Mouse (Mus musculus): Measurements from ENCODE around the gene Naip5. TPM values are rescaled to one million over a fixed set of nuclear protein-coding genes. Genes with fewer than 3 reads are reported as not detected.
"Not testable (repeated sequence)": the region's sequence is repeated elsewhere in the genome, so short reads cannot be mapped to it uniquely, and the experiment has no call there.

The Naip5 gene
- total and polyA plus RNA-seq, 2 experiments, result 0.59 to 1.3 TPM

- Histone ChIP-seq H3K9ac (ENCODE audit: low read depth, low read length) (no peak overlapping the region), H3K27me3 (ENCODE audit: control insufficient read depth, insufficient read depth, low read length) (no peaks in the 10 kb centered on the region), H3K36me3 (ENCODE audit: control insufficient read depth, insufficient read depth, low read length) (no peaks in the 10 kb centered on the region), H3K4me1 (ENCODE audit: control insufficient read depth, insufficient read depth, low read length) (no peaks in the 10 kb centered on the region), H3K79me2 (ENCODE audit: control insufficient read depth, insufficient read depth, low read length) (no peaks in the 10 kb centered on the region), H3K4me3 (ENCODE audit: insufficient read depth, low read depth, low read length) (no peak overlapping the region), H3K27ac (replicated peaks; ENCODE audit: insufficient read depth, low read depth, low read length) (no peak overlapping the region)
- DNase-seq (ENCODE audit: extremely low read depth, low read depth, low spot score), result no peak
- TF ChIP-seq POLR2A (IDR thresholded peaks at IDR 0.05; ENCODE audit: extremely low read depth, insufficient read depth, low read length), result no peak
- TF ChIP-seq CTCF (IDR thresholded peaks at IDR 0.05; ENCODE audit: low read depth, low read length), result no peak
These were observed 2.4 kb downstream of the Naip5 start for GRCm38 (mm10) chr13:100243702-100244101.

DNA sequence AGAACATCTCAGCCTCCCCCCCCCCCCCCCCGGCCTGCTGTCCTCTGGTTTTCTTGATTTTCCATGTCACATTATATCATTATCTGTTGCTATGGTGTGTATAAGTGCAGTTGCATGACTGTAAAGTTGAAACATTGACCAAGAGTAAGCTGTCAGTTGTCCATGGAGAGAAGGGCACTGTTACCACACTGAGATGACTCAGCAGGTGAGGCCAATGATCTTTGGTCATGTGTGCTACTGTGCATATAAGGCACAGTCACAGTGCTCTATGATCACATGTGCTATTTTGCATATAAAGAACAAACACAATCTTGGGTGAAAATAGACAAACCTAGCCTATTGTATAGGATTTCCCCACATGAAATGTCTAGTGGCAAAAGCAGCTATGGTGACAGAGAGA, 32.4 kb downstream of the Naip5 start:
- not testable (repeated sequence) for H3K4me3 ChIP-seq (ENCODE audit: insufficient read depth, low read depth, low read length); H3K79me2 ChIP-seq (ENCODE audit: control insufficient read depth, insufficient read depth, low read length); H3K27me3 ChIP-seq (ENCODE audit: control insufficient read depth, insufficient read depth, low read length); H3K9ac ChIP-seq (ENCODE audit: low read depth, low read length); H3K27ac ChIP-seq (replicated peaks; ENCODE audit: insufficient read depth, low read depth, low read length); H3K36me3 ChIP-seq (ENCODE audit: control insufficient read depth, insufficient read depth, low read length); DNase-seq (ENCODE audit: extremely low read depth, low read depth, low spot score); H3K4me1 ChIP-seq (ENCODE audit: control insufficient read depth, insufficient read depth, low read length)
- WGBS, result 76% methylated on average over 1 of the region's 1 CpGs

GRCm38 (mm10) chr13:100210540-100210939, 35.6 kb downstream of the Naip5 start:
- 26% methylated on average over 8 of the region's 8 CpGs for WGBS
- peak; percentile 22 for DNase-seq (ENCODE audit: extremely low read depth, low read depth, low spot score)
- H3K36me3 ChIP-seq (ENCODE audit: control insufficient read depth, insufficient read depth, low read length), result no peaks in the 10 kb centered on the region
- no peak for TF ChIP-seq CTCF (IDR thresholded peaks at IDR 0.05; ENCODE audit: low read depth, low read length)
- TF ChIP-seq POLR2A (IDR thresholded peaks at IDR 0.05; ENCODE audit: extremely low read depth, insufficient read depth, low read length), result no peak
- no peaks in the 10 kb centered on the region for H3K4me1 ChIP-seq (ENCODE audit: control insufficient read depth, insufficient read depth, low read length)
- no peaks in the 10 kb centered on the region for H3K27me3 ChIP-seq (ENCODE audit: control insufficient read depth, insufficient read depth, low read length)
- no peak overlapping the region for H3K27ac ChIP-seq (replicated peaks; ENCODE audit: insufficient read depth, low read depth, low read length)
- H3K4me3 ChIP-seq (ENCODE audit: insufficient read depth, low read depth, low read length), result no peak overlapping the region
- no peaks in the 10 kb centered on the region for H3K79me2 ChIP-seq (ENCODE audit: control insufficient read depth, insufficient read depth, low read length)
- H3K9ac ChIP-seq (ENCODE audit: low read depth, low read length), result no peak overlapping the region

- DNase-seq (ENCODE audit: extremely low read depth, low read depth, low spot score), result peak; percentile 13
- WGBS, result 31% methylated on average over 1 of the region's 1 CpGs
- no peak for TF ChIP-seq CTCF (IDR thresholded peaks at IDR 0.05; ENCODE audit: low read depth, low read length)
- no peak for TF ChIP-seq POLR2A (IDR thresholded peaks at IDR 0.05; ENCODE audit: extremely low read depth, insufficient read depth, low read length)
- no peak overlapping the region for H3K4me3 ChIP-seq (ENCODE audit: insufficient read depth, low read depth, low read length)
- H3K9ac ChIP-seq (ENCODE audit: low read depth, low read length), result no peak overlapping the region
- no peaks in the 10 kb centered on the region for H3K79me2 ChIP-seq (ENCODE audit: control insufficient read depth, insufficient read depth, low read length)
- H3K4me1 ChIP-seq (ENCODE audit: control insufficient read depth, insufficient read depth, low read length), result no peaks in the 10 kb centered on the region
- H3K36me3 ChIP-seq (ENCODE audit: control insufficient read depth, insufficient read depth, low read length), result no peaks in the 10 kb centered on the region
- H3K27me3 ChIP-seq (ENCODE audit: control insufficient read depth, insufficient read depth, low read length), result no peaks in the 10 kb centered on the region
- no peak overlapping the region for H3K27ac ChIP-seq (replicated peaks; ENCODE audit: insufficient read depth, low read depth, low read length)
These were observed 42.8 kb downstream of the Naip5 start for GRCm38 (mm10) chr13:100203319-100203718.

GRCm38 (mm10) chr13:100201659-100202333, 44.3 kb downstream of the Naip5 start, which contains the start of gene Naip2:
Gene Naip2 (minus strand): TSS chr13:100202092.
- 14% methylated on average over 3 of the region's 3 CpGs for WGBS
- peak; percentile 59 for DNase-seq (ENCODE audit: extremely low read depth, low read depth, low spot score)
- H3K27me3 ChIP-seq (ENCODE audit: control insufficient read depth, insufficient read depth, low read length); H3K36me3 ChIP-seq (ENCODE audit: control insufficient read depth, insufficient read depth, low read length); H3K4me1 ChIP-seq (ENCODE audit: control insufficient read depth, insufficient read depth, low read length); H3K79me2 ChIP-seq (ENCODE audit: control insufficient read depth, insufficient read depth, low read length): not testable (repeated sequence)
- Histone ChIP-seq H3K9ac (ENCODE audit: low read depth, low read length) (peak within 1 kb of the TSS; percentile 42; the same call in 1 of the 2 replicates), H3K4me3 (ENCODE audit: insufficient read depth, low read depth, low read length) (peak within 1 kb of the TSS; percentile 4), H3K27ac (replicated peaks; ENCODE audit: insufficient read depth, low read depth, low read length) (peak within 1 kb of the TSS; percentile 1; the same call in 1 of the 2 replicates)

DNA sequence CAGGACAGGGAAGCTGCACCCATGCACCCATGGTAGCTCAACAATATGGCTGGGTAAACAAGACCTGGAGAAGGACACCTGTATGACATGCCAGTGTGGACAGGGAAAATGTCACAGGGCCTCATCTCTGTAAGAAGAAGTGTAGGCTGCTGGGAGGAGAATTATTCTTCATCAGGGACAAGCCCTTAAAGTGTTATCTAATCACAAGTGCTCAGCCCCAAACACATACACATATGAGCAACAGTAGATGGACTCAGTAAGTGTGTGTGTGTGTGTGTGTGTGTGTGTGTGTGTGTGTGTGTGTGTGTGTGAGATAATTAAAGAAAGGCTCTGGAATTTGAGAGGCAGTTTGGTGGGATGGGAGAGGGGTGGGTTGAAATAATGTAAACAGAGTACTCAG, 45.3 kb downstream of the Naip5 start:
- H3K27me3 ChIP-seq (ENCODE audit: control insufficient read depth, insufficient read depth, low read length), result no peaks in the 10 kb centered on the region
- H3K4me3 ChIP-seq (ENCODE audit: insufficient read depth, low read depth, low read length), result no peak overlapping the region
- no peaks in the 10 kb centered on the region; the same call in 1 of the 2 replicates for H3K4me1 ChIP-seq (ENCODE audit: control insufficient read depth, insufficient read depth, low read length)
- no peak overlapping the region for H3K9ac ChIP-seq (ENCODE audit: low read depth, low read length)
- H3K27ac ChIP-seq (replicated peaks; ENCODE audit: insufficient read depth, low read depth, low read length), result no peak overlapping the region
- no peak for DNase-seq (ENCODE audit: extremely low read depth, low read depth, low spot score)
- H3K36me3 ChIP-seq (ENCODE audit: control insufficient read depth, insufficient read depth, low read length), result no peaks in the 10 kb centered on the region
- TF ChIP-seq POLR2A (IDR thresholded peaks at IDR 0.05; ENCODE audit: extremely low read depth, insufficient read depth, low read length) (no peak), CTCF (IDR thresholded peaks at IDR 0.05; ENCODE audit: low read depth, low read length) (no peak)
- H3K79me2 ChIP-seq (ENCODE audit: control insufficient read depth, insufficient read depth, low read length), result no peaks in the 10 kb centered on the region
